Mouse (Mus musculus) hindbrain, embryonic 11.5 days (tissue): ENCODE measurements around the gene Lrg1. TPM values are rescaled to one million over a fixed set of nuclear protein-coding genes. Genes with fewer than 3 reads are reported as not detected.
"Not testable (repeated sequence)": the region's sequence is repeated elsewhere in the genome, so short reads cannot be mapped to it uniquely, and the experiment has no call there.

ENCODE experiments used
- ATAC-seq: fragments of 200-750 bp; cut with Nextera tagmentation; 2 replicates; pipeline ENCODE4 v1.8.0; 2017; ENCODE audit warnings: mild to moderate bottlenecking, moderate TSS enrichment, moderate library complexity; ENCODE audit not compliant: low FRiP score
- DNase-seq: peaks from one replicate; pipeline ENCODE4 v3.0.0-alpha.2; 2015; ENCODE audit warnings: low spot score
- H3K27ac ChIP-seq: fragments of 300-500 bp; sonication (generic); 2 replicates; pipeline ENCODE4 v1.5.1; 2014; ENCODE audit warnings: mild to moderate bottlenecking, low read depth, low read length
- H3K27me3 ChIP-seq: fragments of 300-500 bp; sonication (generic); 2 replicates; pipeline ENCODE4 v1.6.1; 2014; ENCODE audit warnings: mild to moderate bottlenecking, low read length, moderate library complexity, mixed read lengths; ENCODE audit not compliant: control insufficient read depth, insufficient read depth
- H3K36me3 ChIP-seq: fragments of 300-500 bp; sonication (generic); 2 replicates; pipeline ENCODE4 v1.6.1; 2014; ENCODE audit warnings: mild to moderate bottlenecking, low read length, moderate library complexity, mixed read lengths; ENCODE audit not compliant: control insufficient read depth, insufficient read depth
- H3K4me1 ChIP-seq: fragments of 300-500 bp; sonication (generic); replicated peaks from 2 replicates; pipeline ENCODE4 v1.6.1; 2014; ENCODE audit warnings: low read length, mixed read lengths; ENCODE audit not compliant: control insufficient read depth, insufficient read depth
- H3K4me2 ChIP-seq: fragments of 300-500 bp; sonication (generic); replicated peaks from 2 replicates; pipeline ENCODE4 v1.6.1; 2014; ENCODE audit warnings: mild to moderate bottlenecking, low read depth, low read length
- H3K4me3 ChIP-seq: fragments of 300-500 bp; sonication (generic); 2 replicates; pipeline ENCODE4 v1.5.1; 2014; ENCODE audit warnings: low read depth, low read length
- H3K9ac ChIP-seq: fragments of 300-500 bp; sonication (generic); 2 replicates; pipeline ENCODE4 v1.6.1; 2014; ENCODE audit warnings: low read depth, low read length
- H3K9me3 ChIP-seq: fragments of 300-500 bp; sonication (generic); 2 replicates; pipeline ENCODE4 v1.6.1; 2016; ENCODE audit warnings: low read length; ENCODE audit not compliant: control insufficient read depth
- WGBS: fragments of 180-500 bp; shearing (Covaris S2); extraction: QIAGEN DNeasy Blood & Tissue Kit; methylation state at CpG from one replicate; pipeline ENCODE4 v1.1.7; 2014; 5-methylcytosine and 5-hydroxymethylcytosine counted together
- polyA plus RNA-seq: library from polyadenylated mRNA; unstranded; fragments of >200 nt; fragmentation: Nextera tagmentation; extraction: Ambion mirVana; gene quantifications from 2 replicates; pipeline ENCODE4 v1.2.1, GENCODE M21; 2014

Lrg1 gene
- polyA plus RNA-seq, 1 experiment from 2014 or later, result not detected

- WGBS, result 75% methylated on average over 4 of the region's 4 CpGs
- Histone ChIP-seq H3K4me1 (no peaks in the 10 kb centered on the region), H3K9ac (no peak overlapping the region), H3K27me3 (no peaks in the 10 kb centered on the region), H3K36me3 (no peaks in the 10 kb centered on the region), H3K9me3 (no peaks in the 10 kb centered on the region), H3K27ac (no peak overlapping the region), H3K4me3 (no peak overlapping the region), H3K4me2 (no peak overlapping the region)
- ATAC-seq, result no peak
- DNase-seq, result no peak
Observed at GRCm38 (mm10) chr17:56110571-56110970, 11.2 kb downstream of the Lrg1 start.

- DNase-seq (no peak), ATAC-seq (no peak)
- no peaks in the 10 kb centered on the region for H3K27me3 ChIP-seq
- H3K4me2 ChIP-seq, result no peak within 1 kb of the TSS
- no peaks in the 10 kb centered on the region for H3K4me1 ChIP-seq
- no peak within 1 kb of the TSS for H3K4me3 ChIP-seq
- no peak within 1 kb of the TSS for H3K27ac ChIP-seq
- WGBS, result 54% methylated on average over 9 of the region's 10 CpGs
- H3K9me3 ChIP-seq, result no peaks in the 10 kb centered on the region
- H3K36me3 ChIP-seq, result no peaks in the 10 kb centered on the region
- H3K9ac ChIP-seq, result no peak within 1 kb of the TSS
Observed at GRCm38 (mm10) chr17:56109219-56110051, 12.4 kb downstream of the Lrg1 start, which contains the start of gene Plin4. Gene Plin4, minus strand, starts transcription at chr17:56109803.

GRCm38 (mm10) chr17:56108334-56109044 lies 13.3 kb downstream of the Lrg1 start:
- Histone ChIP-seq H3K36me3 (no peaks in the 10 kb centered on the region), H3K27me3 (no peaks in the 10 kb centered on the region), H3K9ac (no peak overlapping the region), H3K9me3 (no peaks in the 10 kb centered on the region), H3K4me3 (no peak overlapping the region), H3K4me1 (no peaks in the 10 kb centered on the region), H3K4me2 (no peak overlapping the region), H3K27ac (no peak overlapping the region)
- ATAC-seq (no peak), DNase-seq (no peak)
- 77% methylated on average over 6 of the region's 6 CpGs for WGBS

- ATAC-seq (no peak), DNase-seq (no peak)
- Histone ChIP-seq H3K9me3 (no peaks in the 10 kb centered on the region), H3K9ac (no peak overlapping the region), H3K4me2 (no peak overlapping the region), H3K36me3 (no peaks in the 10 kb centered on the region), H3K4me3 (no peak overlapping the region), H3K27me3 (no peaks in the 10 kb centered on the region), H3K27ac (no peak overlapping the region), H3K4me1 (no peaks in the 10 kb centered on the region)
- 69% methylated on average over 2 of the region's 2 CpGs for WGBS
Observed at GRCm38 (mm10) chr17:56107736-56108135, 14.1 kb downstream of the Lrg1 start.

- ATAC-seq, result no peak
Observed at GRCm38 (mm10) chr17:56106981-56107380, 14.8 kb downstream of the Lrg1 start.

GRCm38 (mm10) chr17:56106436-56106835 lies 15.4 kb downstream of the Lrg1 start:
- 94% methylated on average over 4 of the region's 4 CpGs for WGBS
- not testable (repeated sequence) for H3K9ac ChIP-seq, H3K36me3 ChIP-seq, H3K4me3 ChIP-seq, H3K4me1 ChIP-seq, H3K4me2 ChIP-seq, H3K27me3 ChIP-seq, H3K27ac ChIP-seq, H3K9me3 ChIP-seq, ATAC-seq, DNase-seq

More at GRCm38 (mm10) chr17:56106981-56107380, 14.8 kb downstream of the Lrg1 start:
- Histone ChIP-seq H3K27ac (no peak overlapping the region), H3K9me3 (no peaks in the 10 kb centered on the region), H3K9ac (no peak overlapping the region), H3K27me3 (no peaks in the 10 kb centered on the region), H3K4me2 (no peak overlapping the region), H3K36me3 (peaks cover 4% of the 10 kb centered on the region; the same call in 1 of the 2 replicates), H3K4me3 (no peak overlapping the region), H3K4me1 (no peaks in the 10 kb centered on the region)
- 80% methylated on average over 4 of the region's 4 CpGs for WGBS
- no peak for DNase-seq

GRCm38 (mm10) chr17:56104821-56105220 lies 17.0 kb downstream of the Lrg1 start:
- DNase-seq, H3K27ac ChIP-seq, H3K4me3 ChIP-seq, ATAC-seq, H3K9ac ChIP-seq, H3K4me2 ChIP-seq, H3K9me3 ChIP-seq, H3K27me3 ChIP-seq, H3K4me1 ChIP-seq: not testable (repeated sequence)
- 100% methylated on average over 2 of the region's 5 CpGs for WGBS
- H3K36me3 ChIP-seq, result peaks cover 17% of the 10 kb centered on the region

- DNase-seq (no peak), ATAC-seq (no peak)
- Histone ChIP-seq H3K9me3 (no peaks in the 10 kb centered on the region), H3K27me3 (no peaks in the 10 kb centered on the region), H3K9ac (no peak overlapping the region), H3K4me1 (no peaks in the 10 kb centered on the region), H3K4me3 (no peak overlapping the region), H3K36me3 (peaks cover 20% of the 10 kb centered on the region), H3K4me2 (no peak overlapping the region), H3K27ac (no peak overlapping the region)
- WGBS, result 94% methylated on average over 8 of the region's 8 CpGs
Observed at GRCm38 (mm10) chr17:56103465-56104285, 18.1 kb downstream of the Lrg1 start.
